Comparison of ENCODE assay signal across 14 mouse cellular contexts in the genomic region with DNA sequence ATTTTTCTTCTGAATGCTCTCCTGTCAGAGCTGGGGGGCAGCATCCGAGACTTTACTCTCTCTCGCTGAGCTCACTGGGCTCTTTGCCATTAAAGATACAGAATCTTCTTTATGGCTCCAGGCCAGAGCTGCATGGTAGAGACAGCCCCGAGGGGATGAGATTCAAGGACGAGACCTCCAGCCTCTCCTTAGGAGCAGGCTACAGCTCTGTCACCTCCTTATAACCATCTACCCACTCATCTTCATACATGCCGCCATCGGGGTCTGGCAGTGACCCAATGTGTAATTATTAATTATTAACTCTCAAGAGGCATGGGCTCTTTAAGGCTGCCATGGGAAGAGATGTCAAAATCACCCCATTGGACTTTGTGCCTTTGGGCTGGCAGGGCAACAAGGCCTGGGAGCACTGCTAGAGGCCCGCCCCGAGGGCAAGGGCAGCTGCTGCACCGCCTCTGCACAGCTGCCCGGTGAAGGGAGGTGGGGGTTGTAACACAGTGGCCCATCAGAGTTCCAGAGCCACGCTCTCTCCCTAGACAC. TPM values are rescaled to one million over a fixed set of nuclear protein-coding genes. Genes with fewer than 3 reads are reported as not detected.
DNase-seq lines count a peak whose midpoint lies in the region; ATAC-seq and TF ChIP-seq lines count a peak whose summit lies in the region.
"Had no signal": no experiment of that assay in that cellular context is flagged by ENCODE, and none has a peak within 500 bp of the region (broad histone marks: within the 10 kb centered on the region; RNA-seq: fewer than 3 reads in every experiment).

No protein-coding gene starts in this region.

- WGBS in midbrain, embryonic 15.5 days = 68% methylated on average over 11 of the region's 11 CpGs
- 66% methylated on average over 11 of the region's 11 CpGs for WGBS in midbrain, embryonic 16.5 days
- WGBS in stomach, postnatal 0 days = 46% methylated on average over 11 of the region's 11 CpGs

- H3K9me3 ChIP-seq in midbrain, embryonic 15.5 days = no peaks in the 10 kb centered on the region
- H3K9me3 ChIP-seq in midbrain, embryonic 16.5 days (replicated peaks; ENCODE audit: control insufficient read depth, low read length, poor library complexity, severe bottlenecking) = no peaks in the 10 kb centered on the region
- no peaks in the 10 kb centered on the region for H3K9me3 ChIP-seq in stomach, postnatal 0 days (ENCODE audit: control insufficient read depth, low read length)
- H3K9me3 ChIP-seq: forebrain, embryonic 10.5 days; neural tube, embryonic 15.5 days had no signal

- no peaks in the 10 kb centered on the region for H3K4me1 ChIP-seq in midbrain, embryonic 15.5 days
- no peaks in the 10 kb centered on the region for H3K4me1 ChIP-seq in midbrain, embryonic 16.5 days (ENCODE audit: control insufficient read depth, insufficient read depth, low read length)
- H3K4me1 ChIP-seq in stomach, postnatal 0 days (replicated peaks; ENCODE audit: control insufficient read depth, insufficient read depth) = no peaks in the 10 kb centered on the region

- no peaks in the 10 kb centered on the region for H3K27me3 ChIP-seq in midbrain, embryonic 15.5 days (replicated peaks)
- H3K27me3 ChIP-seq in midbrain, embryonic 16.5 days (ENCODE audit: control insufficient read depth, insufficient read depth, low read depth, low read length) = no peaks in the 10 kb centered on the region
- H3K27me3 ChIP-seq in stomach, postnatal 0 days (ENCODE audit: control insufficient read depth, insufficient read depth, low read length) = no peaks in the 10 kb centered on the region
- H3K27me3 ChIP-seq: neural tube, embryonic 15.5 days; Patski had no signal

- 0 out of 2 replicates have a peak, but pooled peaks have one; percentile 37 for ATAC-seq in midbrain, embryonic 15.5 days (replicated peaks)
- ATAC-seq in midbrain, embryonic 16.5 days = no peak
- ATAC-seq in stomach, postnatal 0 days (ENCODE audit: low FRiP score, low TSS enrichment) = peak; percentile 88
- ATAC-seq: Patski had no signal

- H3K4me3 ChIP-seq in midbrain, embryonic 15.5 days = no peak overlapping the region
- H3K4me3 ChIP-seq in midbrain, embryonic 16.5 days (ENCODE audit: low read depth, low read length) = no peak overlapping the region
- no peak overlapping the region for H3K4me3 ChIP-seq in stomach, postnatal 0 days (ENCODE audit: low read depth, low read length)
- H3K4me3 ChIP-seq: forebrain, embryonic 10.5 days; megakaryocyte, embryonic 14.5 days; neural tube, embryonic 15.5 days had no signal

- peak; percentile 9 to 11 for DNase-seq in cerebellum, postnatal 14 days
- no peak for DNase-seq in cerebellum, adult 18-20 months
- peak; percentile 50 to 74 for DNase-seq in kidney, postnatal 4 days
- DNase-seq in stomach, postnatal 0 days (ENCODE audit: low spot score) = peak; percentile 80
- DNase-seq in spleen, postnatal 36 days (ENCODE audit: low spot score in 2 of 2) = no peak
- DNase-seq in embryo, embryonic 10.5 days (ENCODE audit: low spot score) = no peak
- DNase-seq: B cell, adult 2 months; embryo, embryonic 11 days had no signal

- H3K4me2 ChIP-seq in midbrain, embryonic 15.5 days = no peak overlapping the region
- H3K4me2 ChIP-seq in midbrain, embryonic 16.5 days (ENCODE audit: low read length) = no peak overlapping the region
- no peak overlapping the region for H3K4me2 ChIP-seq in stomach, postnatal 0 days (replicated peaks; ENCODE audit: low read depth)
- H3K4me2 ChIP-seq: neural tube, embryonic 15.5 days had no signal

- H3K36me3 ChIP-seq in midbrain, embryonic 15.5 days (replicated peaks) = no peaks in the 10 kb centered on the region
- H3K36me3 ChIP-seq in midbrain, embryonic 16.5 days (ENCODE audit: control insufficient read depth, insufficient read depth, low read length) = no peaks in the 10 kb centered on the region
- H3K36me3 ChIP-seq in stomach, postnatal 0 days (ENCODE audit: control insufficient read depth, insufficient read depth, low read length) = no peaks in the 10 kb centered on the region
- H3K36me3 ChIP-seq: forebrain, embryonic 10.5 days; neural tube, embryonic 15.5 days had no signal

- no peak overlapping the region for H3K27ac ChIP-seq in midbrain, embryonic 15.5 days
- H3K27ac ChIP-seq in midbrain, embryonic 16.5 days (ENCODE audit: low read length) = no peak overlapping the region
- H3K27ac ChIP-seq in stomach, postnatal 0 days (replicated peaks) = no peak overlapping the region
- H3K27ac ChIP-seq: forebrain, embryonic 10.5 days; neural tube, embryonic 15.5 days had no signal

- no peak overlapping the region for H3K9ac ChIP-seq in midbrain, embryonic 15.5 days
- H3K9ac ChIP-seq in midbrain, embryonic 16.5 days (ENCODE audit: low read depth, low read length) = no peak overlapping the region
- H3K9ac ChIP-seq in stomach, postnatal 0 days (ENCODE audit: low read length) = no peak overlapping the region
- H3K9ac ChIP-seq: neural tube, embryonic 15.5 days had no signal

- no peak for TF ChIP-seq CTCF in stomach, postnatal 0 days (IDR thresholded peaks at IDR 0.05; ENCODE audit: low read depth)

- TF ChIP-seq EP300 in stomach, postnatal 0 days (optimal IDR thresholded peaks at IDR 0.05) = no peak

RNA-seq across cellular contexts. Expression of gene Vegfa, which starts 37.8 kb away (rescaled TPM):
- polyA plus RNA-seq in midbrain, embryonic 15.5 days (2015; fragmentation: Nextera tagmentation; extraction: Ambion mirVana) = 4.0 and 5.4 TPM in 2 replicates
- 3.4 and 4.7 TPM in 2 replicates for polyA plus RNA-seq in midbrain, embryonic 16.5 days (2015; fragmentation: Nextera tagmentation; extraction: Ambion mirVana)
- polyA plus RNA-seq in stomach, postnatal 0 days (2015; fragmentation: Nextera tagmentation; extraction: Ambion mirVana) = 2.4 and 3.1 TPM in 2 replicates

Comparison
In these comparisons a context has a peak if more than half of its experiments do, and no peak if none do; other contexts are left out.
1. DNase-seq: peak in cerebellum, postnatal 14 days (2 of 2), kidney, postnatal 4 days (2 of 2) and stomach, postnatal 0 days (single experiment); none in cerebellum, adult 18-20 months (0 of 2), spleen, postnatal 36 days (0 of 2) and embryo, embryonic 10.5 days (single experiment).